Mouse (Mus musculus) v-Abl transformed pro-B cells (cell line): ENCODE results near the gene Rnpc3.

ENCODE experiments used
- in situ Hi-C, 2 experiments: fragments of 400-800 bp; cut with MboI; formaldehyde crosslinking; loops; one replicate each; pipeline ENCODE4 v1.15.1; 2025; ENCODE audit not compliant: unreplicated experiment in 2 of 2

The Rnpc3 gene

GRCm38 (mm10) chr3:113629606-113630359, at the start of gene Rnpc3:
Rnpc3 (minus strand) TSS chr3:113630149.
- in situ Hi-C loops = no loop called here

GRCm38 (mm10) chr3:113656940-113657339, 27.0 kb upstream of the Rnpc3 start:
- in situ Hi-C loops = loop anchor here in 1 of 2 experiments (25.0 kb wide), 1 partner anchor 1955 kb away; no protein-coding TSS in a partner anchor

- in situ Hi-C loops = loop anchor here in 1 of 2 experiments (25.0 kb wide), 1 partner anchor 1958 kb away; no protein-coding TSS in a partner anchor
These were observed 24.4 kb upstream of the Rnpc3 start for GRCm38 (mm10) chr3:113654335-113654734.

GRCm38 (mm10) chr3:113651386-113651785, 21.4 kb upstream of the Rnpc3 start:
- in situ Hi-C loops = loop anchor here in 1 of 2 experiments (25.0 kb wide), 1 partner anchor 1961 kb away; no protein-coding TSS in a partner anchor

- in situ Hi-C loops = no loop called here
These were observed 9.6 kb upstream of the Rnpc3 start for GRCm38 (mm10) chr3:113639545-113639944.

- in situ Hi-C loops = no loop called here
These were observed 4.3 kb upstream of the Rnpc3 start for GRCm38 (mm10) chr3:113634220-113634619.

GRCm38 (mm10) chr3:113631611-113632010, 1.7 kb upstream of the Rnpc3 start:
- in situ Hi-C loops = no loop called here

- in situ Hi-C loops = no loop called here
These were observed 615 bp upstream of the Rnpc3 start for GRCm38 (mm10) chr3:113630564-113630963.

GRCm38 (mm10) chr3:113606599-113606998, 23.4 kb downstream of the Rnpc3 start, which contains the start of gene Amy1:
Amy1 (minus strand) TSS chr3:113606699.
- in situ Hi-C loops = no loop called here

- in situ Hi-C loops = no loop called here
These were observed 39.1 kb downstream of the Rnpc3 start for GRCm38 (mm10) chr3:113590844-113591243.

GRCm38 (mm10) chr3:113574578-113574977, 55.4 kb downstream of the Rnpc3 start:
- in situ Hi-C loops = no loop called here

GRCm38 (mm10) chr3:113574138-113574537, 55.8 kb downstream of the Rnpc3 start:
- in situ Hi-C loops = no loop called here

GRCm38 (mm10) chr3:113572158-113572557, 57.8 kb downstream of the Rnpc3 start:
- in situ Hi-C loops = no loop called here
